Mouse (Mus musculus): Measurements from ENCODE around the gene Traf1. TPM values are rescaled to one million over a fixed set of nuclear protein-coding genes. Genes with fewer than 3 reads are reported as not detected.

Traf1 gene
- total RNA-seq, 2 experiments from 2014 or later: 0.94 to 5.5 TPM

DNA sequence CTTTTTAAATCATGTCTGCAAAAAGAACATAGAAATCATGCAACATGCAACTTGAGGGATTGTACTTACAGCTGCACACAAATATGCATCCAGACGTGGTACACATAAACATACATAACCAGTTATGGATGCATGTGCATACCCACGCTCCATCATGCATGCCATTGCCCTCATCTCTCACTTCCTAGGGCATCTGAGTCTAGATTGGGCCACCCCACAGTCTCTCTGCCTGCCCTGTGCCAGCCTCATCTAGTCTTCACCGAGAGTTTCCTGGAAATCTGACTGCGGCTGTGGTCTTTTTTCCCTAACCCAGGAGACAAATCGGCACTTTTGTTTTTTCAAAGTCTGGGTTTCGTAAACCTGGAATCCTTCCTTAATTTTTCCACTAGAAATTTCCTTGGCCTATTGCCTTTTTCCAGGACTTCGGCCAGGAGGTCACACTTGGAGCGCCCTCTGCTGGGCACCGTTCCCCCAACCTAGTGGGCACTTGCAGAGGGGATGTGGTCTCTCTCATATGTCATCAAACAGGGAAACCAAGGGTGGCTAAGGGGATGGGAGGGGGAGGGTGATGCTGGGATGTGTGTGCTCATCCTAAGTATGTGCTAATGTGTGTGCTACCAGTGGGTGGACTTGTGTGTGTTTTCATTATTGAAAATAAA, 8.6 kb upstream of the Traf1 start:
- ATAC-seq (replicated peaks; ENCODE audit: low FRiP score, low TSS enrichment, poor library complexity, severe bottlenecking): no peak

GRCm38 (mm10) chr2:34969166-34969565, 7.6 kb upstream of the Traf1 start:
- no peak for ATAC-seq (replicated peaks; ENCODE audit: low FRiP score, low TSS enrichment, poor library complexity, severe bottlenecking)

- no peak for ATAC-seq (replicated peaks; ENCODE audit: low FRiP score, low TSS enrichment, poor library complexity, severe bottlenecking)
These were observed 4.8 kb upstream of the Traf1 start for GRCm38 (mm10) chr2:34966243-34966934.

DNA sequence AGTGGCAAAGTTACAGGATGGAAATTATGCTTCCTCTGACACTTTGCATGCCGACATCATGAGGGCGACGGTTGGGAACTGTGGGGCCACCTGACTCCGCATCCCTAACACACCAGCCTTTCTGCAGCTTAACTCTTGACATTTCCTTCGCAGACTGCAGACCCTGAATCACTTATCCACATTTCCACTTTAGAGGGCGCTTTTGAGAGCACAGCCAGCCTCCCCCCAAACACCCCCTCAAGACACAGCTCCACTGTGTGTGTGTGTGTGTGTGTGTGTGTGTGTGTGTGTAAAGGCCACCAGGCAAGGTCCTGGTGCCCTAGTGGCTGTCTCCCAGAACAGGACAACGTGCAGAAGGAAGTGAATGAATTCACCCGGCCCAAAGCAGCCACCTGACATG, 4.2 kb upstream of the Traf1 start:
- no peak for ATAC-seq (replicated peaks; ENCODE audit: low FRiP score, low TSS enrichment, poor library complexity, severe bottlenecking)

DNA sequence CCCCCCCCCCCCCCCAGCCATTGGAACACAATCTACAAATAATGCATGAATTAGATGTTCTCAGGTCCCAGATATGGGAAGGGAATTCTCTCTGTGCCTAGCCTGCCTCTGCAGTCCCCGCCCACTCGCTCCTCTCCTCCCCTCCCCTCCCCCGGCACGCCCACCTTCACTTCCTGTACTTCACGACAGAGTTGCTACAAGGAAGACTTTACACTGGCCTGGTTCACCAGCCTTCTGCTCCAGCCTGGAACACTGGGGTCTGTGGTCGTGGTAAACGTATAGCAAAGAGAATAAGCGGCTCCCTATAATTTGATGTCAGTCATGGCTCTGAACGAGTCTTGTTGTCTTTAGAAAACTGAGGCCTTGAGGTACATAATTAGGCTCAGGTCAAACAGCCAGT, 3.7 kb upstream of the Traf1 start:
- ATAC-seq (replicated peaks; ENCODE audit: low FRiP score, low TSS enrichment, poor library complexity, severe bottlenecking): peak; percentile 72

DNA sequence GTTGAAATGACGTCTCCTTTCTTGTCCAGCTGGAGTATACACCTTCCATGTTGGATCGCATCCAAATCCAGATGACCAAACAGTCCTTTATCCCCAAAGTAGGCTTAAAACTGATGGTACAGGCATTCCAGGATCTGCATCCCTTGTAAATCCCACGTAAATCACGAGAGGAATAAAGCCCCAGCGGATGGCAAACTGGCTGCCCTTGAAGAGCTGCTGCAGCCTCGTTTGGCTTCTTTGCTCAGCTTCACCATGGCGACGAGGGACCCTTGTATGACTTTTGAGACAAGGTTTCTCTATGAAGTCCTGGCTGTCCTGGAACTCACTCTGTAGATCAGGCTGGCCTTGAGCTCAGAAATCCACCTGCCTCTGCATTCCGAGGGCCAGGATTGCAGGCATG, 3.1 kb upstream of the Traf1 start:
- ATAC-seq (replicated peaks; ENCODE audit: low FRiP score, low TSS enrichment, poor library complexity, severe bottlenecking): no peak

DNA sequence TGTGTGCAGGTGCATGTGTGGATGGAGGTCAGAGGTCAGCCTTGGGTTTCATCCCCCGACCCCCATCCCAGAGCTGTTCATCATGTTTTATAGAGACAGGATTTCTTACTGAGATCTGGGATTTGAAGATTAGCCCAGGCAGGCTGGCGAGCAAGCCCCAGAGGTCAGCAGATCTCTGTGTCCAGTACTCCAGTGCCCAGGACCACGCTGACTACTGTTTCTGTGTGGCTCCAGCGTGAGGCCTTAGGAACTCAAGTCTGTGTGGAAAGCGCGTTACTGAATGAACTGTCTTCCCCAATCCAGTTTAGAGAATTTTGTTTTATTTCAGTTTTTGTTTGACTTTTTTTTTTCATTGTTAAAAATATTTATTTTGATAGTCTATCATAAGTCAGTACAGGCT, 2.7 kb upstream of the Traf1 start:
- ATAC-seq (replicated peaks; ENCODE audit: low FRiP score, low TSS enrichment, poor library complexity, severe bottlenecking): no peak

DNA sequence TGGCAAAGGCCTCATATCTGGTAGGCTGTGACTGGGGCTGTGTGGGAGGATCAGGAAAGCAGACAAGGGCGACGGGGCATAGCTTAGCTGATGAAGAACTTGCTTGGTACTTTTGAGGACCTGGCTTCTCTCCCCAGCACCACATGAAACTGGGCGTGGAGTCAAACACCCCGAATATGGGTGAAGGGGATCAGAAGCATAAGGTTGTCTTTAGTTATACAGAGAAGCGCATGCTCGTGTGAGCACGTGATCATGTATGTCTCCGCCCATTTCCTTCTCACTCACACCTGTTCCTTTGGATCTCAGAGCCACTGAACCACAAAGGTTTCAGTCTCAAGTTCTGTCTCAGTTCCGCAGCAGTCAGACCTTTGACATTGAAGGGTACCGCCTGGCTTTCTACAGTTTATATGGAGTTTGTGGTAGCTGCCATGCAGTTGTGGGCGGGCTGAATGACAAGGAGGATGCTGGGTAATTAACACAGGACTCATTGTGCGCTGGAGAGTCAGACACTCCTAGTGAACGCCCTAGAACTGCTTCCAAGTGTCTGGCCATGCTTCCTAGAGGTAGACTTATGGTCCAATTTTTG, 1.9 kb upstream of the Traf1 start:
- peak; percentile 43; the same call in 1 of the 2 replicates for ATAC-seq (replicated peaks; ENCODE audit: low FRiP score, low TSS enrichment, poor library complexity, severe bottlenecking)

- no peak for ATAC-seq (replicated peaks; ENCODE audit: low FRiP score, low TSS enrichment, poor library complexity, severe bottlenecking)
These were observed 1.3 kb upstream of the Traf1 start for GRCm38 (mm10) chr2:34962893-34963292.

- no peak for ATAC-seq (replicated peaks; ENCODE audit: low FRiP score, low TSS enrichment, poor library complexity, severe bottlenecking)
These were observed 639 bp upstream of the Traf1 start for GRCm38 (mm10) chr2:34962211-34962610.

DNA sequence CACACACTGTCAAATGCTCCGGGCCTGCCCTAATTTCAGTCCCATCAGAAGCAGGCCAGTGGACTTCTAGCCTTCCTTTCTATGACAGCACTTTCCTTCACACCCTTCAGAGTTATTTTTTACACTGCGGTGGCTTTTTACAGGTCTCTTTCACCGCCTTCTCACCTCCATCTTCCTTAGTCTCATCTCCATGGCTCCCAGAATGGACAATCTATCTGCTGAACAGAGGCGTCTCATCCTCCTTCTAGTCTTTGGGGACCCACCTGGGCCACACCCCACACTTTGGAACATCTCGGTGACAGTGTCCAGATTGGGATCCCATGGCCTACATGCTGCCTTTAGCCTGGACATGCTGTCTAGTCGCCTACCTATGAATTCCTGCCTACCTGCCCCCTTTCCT, 606 bp downstream of the Traf1 start:
- ATAC-seq (replicated peaks; ENCODE audit: low FRiP score, low TSS enrichment, poor library complexity, severe bottlenecking): no peak

GRCm38 (mm10) chr2:34960466-34960865, 1.1 kb downstream of the Traf1 start:
- ATAC-seq (replicated peaks; ENCODE audit: low FRiP score, low TSS enrichment, poor library complexity, severe bottlenecking): no peak

GRCm38 (mm10) chr2:34958582-34958981, 3.0 kb downstream of the Traf1 start:
- no peak for ATAC-seq (replicated peaks; ENCODE audit: low FRiP score, low TSS enrichment, poor library complexity, severe bottlenecking)

GRCm38 (mm10) chr2:34958036-34958435, 3.5 kb downstream of the Traf1 start:
- ATAC-seq (replicated peaks; ENCODE audit: low FRiP score, low TSS enrichment, poor library complexity, severe bottlenecking): no peak

DNA sequence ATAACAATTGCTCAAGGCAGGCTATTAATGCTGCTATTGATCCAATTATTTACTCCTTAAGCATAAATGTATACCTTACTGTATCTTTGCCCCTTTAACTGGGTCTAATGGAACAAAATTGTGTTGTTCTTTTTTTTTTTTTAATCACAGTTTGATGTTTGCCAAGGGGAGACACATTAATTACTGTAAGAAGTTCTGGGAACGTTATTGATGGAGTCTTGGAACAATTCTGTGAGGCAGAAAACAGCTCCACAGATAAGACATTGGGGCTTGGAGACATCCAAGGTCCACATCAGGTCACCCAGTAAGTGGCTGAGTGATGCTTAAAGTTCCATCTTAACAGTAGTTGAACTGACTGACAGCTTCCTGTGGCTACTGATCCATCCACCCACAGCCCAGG, 4.2 kb downstream of the Traf1 start:
- ATAC-seq (replicated peaks; ENCODE audit: low FRiP score, low TSS enrichment, poor library complexity, severe bottlenecking): no peak

- no peak for ATAC-seq (replicated peaks; ENCODE audit: low FRiP score, low TSS enrichment, poor library complexity, severe bottlenecking)
These were observed 4.6 kb downstream of the Traf1 start for GRCm38 (mm10) chr2:34956941-34957340.

DNA sequence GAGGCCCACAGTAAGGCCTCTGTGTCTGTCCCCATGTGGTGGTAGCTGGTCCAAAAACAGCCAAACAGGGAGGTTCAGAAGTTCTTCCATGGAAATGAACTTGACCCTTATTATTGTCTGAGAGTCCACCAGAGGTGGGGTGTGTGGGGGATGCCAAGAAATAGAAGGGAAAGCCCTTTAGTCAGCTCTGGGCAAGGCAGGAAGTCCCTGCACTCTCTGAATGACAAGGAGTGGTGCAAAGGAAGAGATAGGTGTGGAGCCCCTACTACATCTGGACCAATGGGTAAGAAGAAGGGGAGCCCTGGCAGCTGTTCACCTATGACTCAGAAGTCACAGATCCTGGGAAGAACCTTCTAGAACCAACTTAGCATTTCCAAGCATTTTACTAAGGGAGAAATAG, 7.2 kb downstream of the Traf1 start:
- no peak for ATAC-seq (replicated peaks; ENCODE audit: low FRiP score, low TSS enrichment, poor library complexity, severe bottlenecking)

- ATAC-seq (replicated peaks; ENCODE audit: low FRiP score, low TSS enrichment, poor library complexity, severe bottlenecking): no peak
These were observed 7.9 kb downstream of the Traf1 start for GRCm38 (mm10) chr2:34953547-34954116.

GRCm38 (mm10) chr2:34953018-34953417, 8.6 kb downstream of the Traf1 start:
- ATAC-seq (replicated peaks; ENCODE audit: low FRiP score, low TSS enrichment, poor library complexity, severe bottlenecking): no peak

DNA sequence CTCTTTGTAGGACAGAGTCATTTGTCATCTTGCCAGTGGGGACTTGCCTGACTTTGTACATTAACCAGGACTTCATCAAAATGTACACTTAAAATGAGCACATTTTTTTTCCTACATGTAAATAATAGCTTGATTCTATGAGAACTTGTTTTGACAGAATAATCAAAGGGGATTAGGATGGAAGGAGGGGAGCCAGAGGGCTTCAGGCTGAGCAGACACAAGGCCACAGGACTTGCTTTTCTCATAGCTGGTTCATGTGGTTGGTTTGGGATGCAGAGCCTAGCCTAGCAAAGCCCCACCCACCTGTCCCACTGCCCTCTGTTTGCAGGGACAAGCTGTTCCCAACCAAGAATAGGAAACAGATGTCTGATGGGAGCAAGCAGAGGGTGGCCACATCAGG, 10.1 kb downstream of the Traf1 start:
- ATAC-seq (replicated peaks; ENCODE audit: low FRiP score, low TSS enrichment, poor library complexity, severe bottlenecking): no peak

- ATAC-seq (replicated peaks; ENCODE audit: low FRiP score, low TSS enrichment, poor library complexity, severe bottlenecking): 0 out of 2 replicates have a peak, but pooled peaks have one; percentile 15
These were observed 12.9 kb downstream of the Traf1 start for GRCm38 (mm10) chr2:34948622-34949021.

Data from megakaryocyte-erythroid progenitor cell, adult 5-6 weeks (primary cell).